Comparison of ENCODE assay signal across 8 mouse cellular contexts in genomic region chr10:78462945-78463768, GRCm38 (mm10). TPM values are rescaled to one million over a fixed set of nuclear protein-coding genes. Genes with fewer than 3 reads are reported as not detected.
DNase-seq lines count a peak whose midpoint lies in the region; ATAC-seq lines count a peak whose summit lies in the region.
"Had no signal": no experiment of that assay in that cellular context is flagged by ENCODE, and none has a peak within 500 bp of the region (broad histone marks: within the 10 kb centered on the region; RNA-seq: fewer than 3 reads in every experiment).

No protein-coding gene starts in this region.

- peak overlapping the region; percentile 69 for H3K4me3 ChIP-seq in midbrain, embryonic 13.5 days (replicated peaks)
- H3K4me3 ChIP-seq in midbrain, embryonic 10.5 days, result no peak overlapping the region
- peak overlapping the region; percentile 62 for H3K4me3 ChIP-seq in hindbrain, embryonic 14.5 days (replicated peaks; ENCODE audit: low read length)
- no peak overlapping the region for H3K4me3 ChIP-seq in limb, embryonic 15.5 days

- H3K36me3 ChIP-seq in midbrain, embryonic 13.5 days, result no peaks in the 10 kb centered on the region
- no peaks in the 10 kb centered on the region for H3K36me3 ChIP-seq in midbrain, embryonic 10.5 days
- no peaks in the 10 kb centered on the region for H3K36me3 ChIP-seq in hindbrain, embryonic 14.5 days (replicated peaks; ENCODE audit: control insufficient read depth, insufficient read depth)
- H3K36me3 ChIP-seq in limb, embryonic 15.5 days, result no peaks in the 10 kb centered on the region

- no peak for DNase-seq in midbrain, embryonic 10.5 days (ENCODE audit: low spot score)
- no peak for DNase-seq in hindbrain, embryonic 14.5 days (ENCODE audit: low spot score)
- DNase-seq in adipocyte (ENCODE audit: low spot score), result no peak
- no peak for DNase-seq in cerebellum, adult 11-12 months
- DNase-seq in spleen, postnatal 36 days (ENCODE audit: low spot score in 2 of 2), result no peak
- DNase-seq: thymus, adult 18-20 months had no signal

- H3K27me3 ChIP-seq in midbrain, embryonic 13.5 days, result peaks cover 12% of the 10 kb centered on the region; the same call in 1 of the 2 replicates
- peaks cover 16% of the 10 kb centered on the region for H3K27me3 ChIP-seq in midbrain, embryonic 10.5 days (ENCODE audit: low read depth, poor library complexity, severe bottlenecking)
- H3K27me3 ChIP-seq in hindbrain, embryonic 14.5 days (ENCODE audit: control insufficient read depth, insufficient read depth, low read length), result no peaks in the 10 kb centered on the region
- H3K27me3 ChIP-seq in limb, embryonic 15.5 days, result no peaks in the 10 kb centered on the region

- H3K9ac ChIP-seq in midbrain, embryonic 13.5 days (replicated peaks), result 0 out of 2 replicates have a peak overlapping the region, but pooled peaks have one; percentile 74
- peak overlapping the region; percentile 86; the same call in 1 of the 2 replicates for H3K9ac ChIP-seq in hindbrain, embryonic 14.5 days
- no peak overlapping the region for H3K9ac ChIP-seq in limb, embryonic 15.5 days

- H3K27ac ChIP-seq in midbrain, embryonic 13.5 days, result no peak overlapping the region
- no peak overlapping the region for H3K27ac ChIP-seq in midbrain, embryonic 10.5 days (replicated peaks)
- H3K27ac ChIP-seq in hindbrain, embryonic 14.5 days, result no peak overlapping the region
- no peak overlapping the region for H3K27ac ChIP-seq in limb, embryonic 15.5 days

- no peak for ATAC-seq in midbrain, embryonic 13.5 days
- ATAC-seq in hindbrain, embryonic 14.5 days (ENCODE audit: low FRiP score), result no peak
- no peak for ATAC-seq in limb, embryonic 15.5 days (ENCODE audit: insufficient number of reproducible peaks, low FRiP score, low TSS enrichment, low read depth)

- peak overlapping the region; percentile 97 for H3K4me2 ChIP-seq in midbrain, embryonic 13.5 days (replicated peaks)
- peak overlapping the region; percentile 99 for H3K4me2 ChIP-seq in hindbrain, embryonic 14.5 days (replicated peaks)
- H3K4me2 ChIP-seq in limb, embryonic 15.5 days, result 0 out of 2 replicates have a peak overlapping the region, but pooled peaks have one; percentile 100

- WGBS in midbrain, embryonic 13.5 days, result 91% methylated on average over 8 of the region's 8 CpGs
- whole genome bisulfite sequencing in midbrain, embryonic 10.5 days, result 85% methylated on average over 8 of the region's 8 CpGs
- 88% methylated on average over 8 of the region's 8 CpGs for WGBS in hindbrain, embryonic 14.5 days
- WGBS in limb, embryonic 15.5 days, result 83% methylated on average over 8 of the region's 8 CpGs

- H3K4me1 ChIP-seq in midbrain, embryonic 13.5 days (replicated peaks), result peaks cover 24% of the 10 kb centered on the region
- H3K4me1 ChIP-seq in midbrain, embryonic 10.5 days, result peaks cover 38% of the 10 kb centered on the region
- peaks cover 10% of the 10 kb centered on the region; the same call in 1 of the 2 replicates for H3K4me1 ChIP-seq in hindbrain, embryonic 14.5 days (replicated peaks; ENCODE audit: control insufficient read depth, insufficient read depth, low read length)
- peaks cover 52% of the 10 kb centered on the region for H3K4me1 ChIP-seq in limb, embryonic 15.5 days

- H3K9me3 ChIP-seq in midbrain, embryonic 13.5 days, result no peaks in the 10 kb centered on the region
- H3K9me3 ChIP-seq in midbrain, embryonic 10.5 days (replicated peaks), result no peaks in the 10 kb centered on the region
- H3K9me3 ChIP-seq in hindbrain, embryonic 14.5 days (ENCODE audit: control insufficient read depth, low read length), result no peaks in the 10 kb centered on the region
- H3K9me3 ChIP-seq in limb, embryonic 15.5 days, result no peaks in the 10 kb centered on the region

RNA-seq across cellular contexts. Expression of gene Pdxk, which starts 1.6 kb away (rescaled TPM):
- 16.6 and 17.4 TPM in 2 replicates for polyA plus RNA-seq in midbrain, embryonic 13.5 days (2015; fragmentation: Nextera tagmentation; extraction: Ambion mirVana)
- polyA plus RNA-seq in midbrain, embryonic 10.5 days (2016; fragmentation: Nextera tagmentation; extraction: Ambion mirVana), result 10.5 and 11.1 TPM in 2 replicates
- 30.0 and 32.9 TPM in 2 replicates for polyA plus RNA-seq in hindbrain, embryonic 14.5 days (2014; fragmentation: Nextera tagmentation; extraction: Ambion mirVana)
- polyA plus RNA-seq in limb, embryonic 15.5 days (2015; fragmentation: Nextera tagmentation; extraction: Ambion mirVana), result 11.9 and 13.1 TPM in 2 replicates

RNA-seq across cellular contexts. Expression of gene Cstb, which starts 37.7 kb away (rescaled TPM):
- 91.6 and 97.8 TPM in 2 replicates for polyA plus RNA-seq in midbrain, embryonic 13.5 days (2015; fragmentation: Nextera tagmentation; extraction: Ambion mirVana)
- polyA plus RNA-seq in midbrain, embryonic 10.5 days (2016; fragmentation: Nextera tagmentation; extraction: Ambion mirVana), result 112 and 114 TPM in 2 replicates
- 97.3 and 119 TPM in 2 replicates for polyA plus RNA-seq in hindbrain, embryonic 14.5 days (2014; fragmentation: Nextera tagmentation; extraction: Ambion mirVana)
- polyA plus RNA-seq in limb, embryonic 15.5 days (2015; fragmentation: Nextera tagmentation; extraction: Ambion mirVana), result 313 and 319 TPM in 2 replicates

RNA-seq across cellular contexts. Expression of gene Rrp1, which starts 50.3 kb away (rescaled TPM):
- polyA plus RNA-seq in midbrain, embryonic 13.5 days (2015; fragmentation: Nextera tagmentation; extraction: Ambion mirVana), result 363 and 377 TPM in 2 replicates
- 319 and 355 TPM in 2 replicates for polyA plus RNA-seq in midbrain, embryonic 10.5 days (2016; fragmentation: Nextera tagmentation; extraction: Ambion mirVana)
- 324 and 336 TPM in 2 replicates for polyA plus RNA-seq in hindbrain, embryonic 14.5 days (2014; fragmentation: Nextera tagmentation; extraction: Ambion mirVana)
- polyA plus RNA-seq in limb, embryonic 15.5 days (2015; fragmentation: Nextera tagmentation; extraction: Ambion mirVana), result 259 and 289 TPM in 2 replicates

RNA-seq across cellular contexts. Expression of gene Olfr1358, which starts 54.1 kb away (rescaled TPM):
- not detected in 2 replicates for polyA plus RNA-seq in midbrain, embryonic 13.5 days (2015; fragmentation: Nextera tagmentation; extraction: Ambion mirVana)
- not detected in 2 replicates for polyA plus RNA-seq in midbrain, embryonic 10.5 days (2016; fragmentation: Nextera tagmentation; extraction: Ambion mirVana)
- not detected in 2 replicates for polyA plus RNA-seq in hindbrain, embryonic 14.5 days (2014; fragmentation: Nextera tagmentation; extraction: Ambion mirVana)
- polyA plus RNA-seq in limb, embryonic 15.5 days (2015; fragmentation: Nextera tagmentation; extraction: Ambion mirVana), result not detected in 2 replicates

Comparison
In these comparisons a context has a peak if more than half of its experiments do, and no peak if none do; other contexts are left out.
1. H3K4me3 ChIP-seq: peak in midbrain, embryonic 13.5 days (single experiment) and hindbrain, embryonic 14.5 days (single experiment); none in midbrain, embryonic 10.5 days (single experiment) and limb, embryonic 15.5 days (single experiment).
2. Peak in every context shown above with its lines, with median percentiles within 50 percentile points of each other: H3K4me2 ChIP-seq.